Mouse (Mus musculus) cortical plate, adult 2 months (tissue): Measurements from ENCODE around the gene Cmtr2.

Experiments used
- CTCF ChIP-seq: fragments of 200-500 bp; IDR thresholded peaks from 2 replicates; pipeline ENCODE4 v1.5.1; 2011; ENCODE audit warnings: mild to moderate bottlenecking, control low read depth, low read length; ENCODE audit not compliant: insufficient read depth; ENCODE audit errors: extremely low read depth
- POLR2A ChIP-seq: fragments of 200-500 bp; IDR thresholded peaks from 2 replicates; pipeline ENCODE4 v1.6.1; 2011; ENCODE audit warnings: mild to moderate bottlenecking, low read length, control low read depth; ENCODE audit not compliant: insufficient read depth; ENCODE audit errors: extremely low read depth

DNA sequence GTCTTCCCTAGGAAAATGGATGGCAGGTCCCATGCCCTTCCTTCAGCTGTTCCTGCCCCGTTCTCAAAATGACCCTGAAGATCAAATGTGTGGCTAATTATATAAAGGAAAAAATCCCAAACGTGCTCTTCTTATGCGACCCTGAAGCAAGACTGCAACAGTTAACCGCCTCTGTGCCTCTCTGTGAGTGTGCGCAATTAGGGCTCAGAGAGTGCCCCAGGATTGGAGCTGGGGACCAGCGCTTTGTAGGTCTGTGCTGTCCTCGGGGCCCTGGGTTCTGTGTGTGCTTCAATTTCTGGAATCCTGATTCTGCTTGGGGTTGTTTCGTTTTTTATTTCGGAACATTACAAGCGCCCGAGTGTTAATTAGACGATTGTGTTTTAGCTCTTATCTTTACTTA lies 51.8 kb downstream of the Cmtr2 start:
- no peak for TF ChIP-seq CTCF
- TF ChIP-seq POLR2A, result no peak
